Mouse (Mus musculus) MN1 (cell line): ENCODE measurements around the gene Paqr5.

Source experiments
- DNase-seq: peaks from one replicate; pipeline ENCODE4 v3.0.0-alpha.2; 2016; ENCODE audit warnings: low spot score

Paqr5 gene

GRCm38 (mm10) chr9:62013316-62014097, 13.1 kb downstream of the Paqr5 start:
- no peak for DNase-seq

GRCm38 (mm10) chr9:62008360-62008759, 18.3 kb downstream of the Paqr5 start:
- DNase-seq = no peak

- no peak for DNase-seq
Measured at GRCm38 (mm10) chr9:62007028-62007427, 19.6 kb downstream of the Paqr5 start.

GRCm38 (mm10) chr9:62003611-62004010, 23.0 kb downstream of the Paqr5 start:
- DNase-seq = no peak

- DNase-seq = no peak
Measured at GRCm38 (mm10) chr9:61999653-62000420, 26.8 kb downstream of the Paqr5 start.

GRCm38 (mm10) chr9:61997860-61998259, 28.8 kb downstream of the Paqr5 start:
- peak; percentile 78 for DNase-seq

GRCm38 (mm10) chr9:61991158-61991557, 35.5 kb downstream of the Paqr5 start:
- DNase-seq = no peak

- no peak for DNase-seq
Measured at GRCm38 (mm10) chr9:61990738-61991137, 35.9 kb downstream of the Paqr5 start.

GRCm38 (mm10) chr9:61986055-61986454, 40.6 kb downstream of the Paqr5 start:
- no peak for DNase-seq

GRCm38 (mm10) chr9:61985183-61985863, 41.3 kb downstream of the Paqr5 start:
- DNase-seq = peak; percentile 60

- no peak for DNase-seq
Measured at GRCm38 (mm10) chr9:61982940-61983620, 43.6 kb downstream of the Paqr5 start.

- no peak for DNase-seq
Measured at GRCm38 (mm10) chr9:61981876-61982275, 44.8 kb downstream of the Paqr5 start.

GRCm38 (mm10) chr9:61979983-61980382, 46.7 kb downstream of the Paqr5 start:
- no peak for DNase-seq

- no peak for DNase-seq
Measured at GRCm38 (mm10) chr9:61977258-61977945, 49.3 kb downstream of the Paqr5 start.

GRCm38 (mm10) chr9:61972031-61972430, 54.6 kb downstream of the Paqr5 start:
- no peak for DNase-seq

GRCm38 (mm10) chr9:61971045-61971444, 55.6 kb downstream of the Paqr5 start:
- DNase-seq = no peak

GRCm38 (mm10) chr9:61967357-61967756, 59.3 kb downstream of the Paqr5 start:
- DNase-seq = peak; percentile 75

GRCm38 (mm10) chr9:61965987-61966386, 60.7 kb downstream of the Paqr5 start:
- no peak for DNase-seq

- DNase-seq = peak; percentile 85
Measured at GRCm38 (mm10) chr9:61965411-61965930, 61.2 kb downstream of the Paqr5 start.

GRCm38 (mm10) chr9:61963356-61963755, 63.3 kb downstream of the Paqr5 start:
- no peak for DNase-seq

GRCm38 (mm10) chr9:61961181-61961580, 65.5 kb downstream of the Paqr5 start:
- DNase-seq = no peak
